Mouse (Mus musculus) layer of hippocampus, adult 9-10 months (tissue): ENCODE measurements around the gene Vmn2r109.
"Not testable (repeated sequence)": the region's sequence is repeated elsewhere in the genome, so short reads cannot be mapped to it uniquely, and the experiment has no call there.

Experiments used
- DNase-seq: peaks from one replicate; pipeline ENCODE4 v3.0.0; 2022; ENCODE audit warnings: low spot score

Gene Vmn2r109

DNA sequence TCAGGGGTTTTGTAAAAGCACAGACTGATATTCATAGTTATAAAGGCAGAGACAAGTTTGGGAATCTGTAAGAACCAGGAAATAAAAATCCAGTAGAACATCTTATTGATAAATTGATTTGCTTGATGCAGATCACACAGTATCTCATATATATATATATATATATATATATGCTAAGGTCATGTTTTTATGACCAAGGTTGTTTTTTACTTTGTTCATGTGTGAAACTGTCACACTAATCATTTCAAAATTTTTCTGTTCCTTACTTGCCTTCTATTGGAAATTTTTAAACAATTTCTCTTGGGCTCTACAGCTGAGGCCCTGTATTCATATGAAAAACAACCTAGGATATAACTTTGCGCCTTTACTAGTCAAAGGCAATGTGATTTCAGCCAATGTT is at the start of gene Vmn2r109:
TSS of gene Vmn2r109 (minus strand) at position 101 of the 400 bp plus-strand sequence.
- DNase-seq, result no peak

DNA sequence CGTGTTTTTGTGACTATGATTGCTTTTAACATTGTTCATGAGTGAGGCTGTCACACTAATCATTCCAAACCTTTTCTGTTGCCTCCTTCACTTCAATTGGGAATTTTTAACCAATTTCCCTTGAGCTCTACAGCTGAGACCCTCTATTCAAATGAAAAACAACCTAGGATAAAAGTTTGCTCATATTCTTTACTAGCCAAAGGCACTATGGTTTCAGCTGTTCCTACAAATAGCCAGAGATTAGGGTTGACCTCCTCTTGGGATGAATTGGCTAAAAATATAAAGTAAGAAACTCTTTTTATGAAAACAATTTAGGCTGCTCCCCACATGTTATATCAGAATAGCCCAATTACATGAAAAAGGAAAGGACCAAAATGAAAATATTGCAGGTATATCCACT is 31.8 kb upstream of the Vmn2r109 start, which contains the start of gene Vmn2r110:
TSS of gene Vmn2r110 (minus strand) at position 101 of the 400 bp plus-strand sequence.
- no peak for DNase-seq

DNA sequence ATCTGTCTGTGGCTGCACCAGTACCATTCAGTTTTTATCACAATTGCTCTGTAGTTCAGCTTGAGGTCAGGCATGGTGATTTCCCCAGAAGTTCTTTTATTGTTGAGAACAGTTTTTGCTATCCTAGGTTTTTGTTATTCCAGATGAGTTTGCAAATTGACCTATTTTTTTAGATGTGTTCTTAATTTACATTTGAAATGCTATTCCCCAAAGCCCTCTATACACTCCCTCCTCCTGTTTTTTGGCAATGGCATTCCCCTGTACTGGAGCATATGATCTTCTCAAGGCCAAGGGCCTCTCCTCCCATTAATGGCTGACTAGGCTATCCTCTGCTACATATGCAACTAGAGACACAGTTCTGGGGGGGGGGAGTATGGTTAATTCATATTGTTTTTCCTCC is 56.3 kb downstream of the Vmn2r109 start:
- not testable (repeated sequence) for DNase-seq

DNA sequence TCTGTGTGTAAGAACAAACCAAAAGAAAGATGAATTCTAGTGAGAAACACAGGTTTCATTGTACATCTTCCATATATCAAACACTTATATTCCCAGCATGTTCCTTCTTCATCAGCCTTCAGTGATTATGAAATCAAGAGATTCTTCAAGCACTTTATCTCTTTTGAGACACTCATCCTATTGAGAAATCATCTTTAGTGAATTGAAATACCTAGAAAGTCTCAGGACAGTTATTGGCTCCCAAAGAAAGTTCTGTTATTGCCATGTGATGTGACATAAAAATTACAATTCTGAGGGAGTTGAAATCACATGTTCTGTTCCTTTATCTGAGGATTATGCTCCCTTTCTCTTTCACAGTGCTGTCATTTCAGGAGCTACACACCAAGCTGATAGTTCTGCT is 66.7 kb downstream of the Vmn2r109 start, which contains the start of gene Vmn1r225:
TSS of gene Vmn1r225 (plus strand) at position 301 of the 400 bp plus-strand sequence.
- no peak for DNase-seq
